Mouse (Mus musculus) heart, adult 2 months (tissue): ENCODE measurements around the gene Atcay.

ENCODE experiments used
- CTCF ChIP-seq: fragments of 200-600 bp; IDR thresholded peaks from 2 replicates; pipeline ENCODE4 v1.8.1; 2022; ENCODE audit warnings: antibody characterized with exemption, mild to moderate bottlenecking, moderate library complexity
- EP300 ChIP-seq: fragments of 200-500 bp; IDR thresholded peaks from 2 replicates; pipeline ENCODE4 v1.6.1; 2011; ENCODE audit warnings: low read depth, low read length, control low read depth; ENCODE audit not compliant: insufficient read depth

DNA sequence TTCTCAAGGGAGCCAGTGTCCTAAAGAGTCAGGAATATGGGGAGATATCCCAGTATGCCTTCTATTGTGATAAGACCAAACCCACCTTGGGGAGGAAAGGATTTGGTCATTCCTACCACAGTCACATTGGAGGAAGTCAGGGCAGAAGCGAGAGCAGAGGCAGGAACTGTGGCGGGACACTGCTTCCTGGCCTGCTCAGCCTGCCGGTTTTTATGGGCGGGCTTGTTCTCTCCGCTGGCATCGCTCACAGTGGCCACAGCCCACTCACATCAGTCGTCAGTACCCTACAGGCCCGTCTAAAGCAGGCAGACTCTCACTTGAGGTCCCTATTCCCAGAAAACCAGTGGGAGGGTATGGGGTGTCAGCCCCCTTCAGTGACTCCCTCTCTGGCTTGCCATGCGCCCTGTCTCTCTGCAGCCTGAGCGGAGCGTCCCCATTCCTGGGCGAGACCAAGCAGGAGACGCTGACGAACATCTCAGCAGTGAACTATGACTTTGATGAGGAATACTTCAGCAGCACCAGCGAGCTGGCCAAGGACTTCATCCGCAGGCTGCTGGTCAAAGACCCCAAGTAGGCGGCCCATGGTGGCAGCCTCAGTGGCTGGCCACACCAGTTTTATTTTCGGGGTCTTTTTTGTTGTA, 39.2 kb downstream of the Atcay start:
- no peak for TF ChIP-seq CTCF
- TF ChIP-seq EP300 = no peak
